Mouse (Mus musculus): Measurements from ENCODE around the gene Spata9. TPM values are rescaled to one million over a fixed set of nuclear protein-coding genes. Genes with fewer than 3 reads are reported as not detected.

Spata9 gene
- polyA plus RNA-seq, 1 experiment from 2014 or later: 0.55 TPM

- Histone ChIP-seq H3K9me3 (ENCODE audit: control insufficient read depth, low read depth, low read length) (no peaks in the 10 kb centered on the region), H3K9ac (replicated peaks; ENCODE audit: low read depth, low read length) (no peak overlapping the region), H3K4me1 (ENCODE audit: control insufficient read depth, insufficient read depth, low read length) (peaks cover 17% of the 10 kb centered on the region), H3K27me3 (ENCODE audit: control insufficient read depth, insufficient read depth, low read length) (no peaks in the 10 kb centered on the region), H3K4me3 (ENCODE audit: low read depth, low read length) (no peak overlapping the region), H3K4me2 (replicated peaks; ENCODE audit: low read depth, low read length) (peak overlapping the region; percentile 40), H3K36me3 (ENCODE audit: control insufficient read depth, insufficient read depth, low read length) (peaks cover 10% of the 10 kb centered on the region), H3K27ac (ENCODE audit: low read length) (no peak overlapping the region)
- 68% methylated on average over 2 of the region's 2 CpGs for WGBS
- ATAC-seq (ENCODE audit: insufficient number of reproducible peaks, insufficient read depth, low FRiP score, low read depth): no peak
Measured at GRCm38 (mm10) chr13:75940791-75941517, 26.0 kb upstream of the Spata9 start.

GRCm38 (mm10) chr13:75941518-75942295, 25.2 kb upstream of the Spata9 start:
- peak overlapping the region; percentile 40 for H3K4me2 ChIP-seq (replicated peaks; ENCODE audit: low read depth, low read length)
- no peak overlapping the region for H3K9ac ChIP-seq (replicated peaks; ENCODE audit: low read depth, low read length)
- 83% methylated on average over 5 of the region's 5 CpGs for WGBS
- H3K4me3 ChIP-seq (ENCODE audit: low read depth, low read length): no peak overlapping the region
- no peaks in the 10 kb centered on the region for H3K27me3 ChIP-seq (ENCODE audit: control insufficient read depth, insufficient read depth, low read length)
- H3K27ac ChIP-seq (ENCODE audit: low read length): no peak overlapping the region
- H3K4me1 ChIP-seq (ENCODE audit: control insufficient read depth, insufficient read depth, low read length): peaks cover 17% of the 10 kb centered on the region
- H3K36me3 ChIP-seq (ENCODE audit: control insufficient read depth, insufficient read depth, low read length): peaks cover 10% of the 10 kb centered on the region
- ATAC-seq (ENCODE audit: insufficient number of reproducible peaks, insufficient read depth, low FRiP score, low read depth): no peak
- H3K9me3 ChIP-seq (ENCODE audit: control insufficient read depth, low read depth, low read length): no peaks in the 10 kb centered on the region

- H3K4me3 ChIP-seq (ENCODE audit: low read depth, low read length): peak overlapping the region; percentile 94
- H3K4me1 ChIP-seq (ENCODE audit: control insufficient read depth, insufficient read depth, low read length): peaks cover 17% of the 10 kb centered on the region
- WGBS: under 1% methylated on average over 6 of the region's 6 CpGs
- no peaks in the 10 kb centered on the region for H3K9me3 ChIP-seq (ENCODE audit: control insufficient read depth, low read depth, low read length)
- H3K27me3 ChIP-seq (ENCODE audit: control insufficient read depth, insufficient read depth, low read length): no peaks in the 10 kb centered on the region
- no peak for ATAC-seq (ENCODE audit: insufficient number of reproducible peaks, insufficient read depth, low FRiP score, low read depth)
- peak overlapping the region; percentile 98 for H3K9ac ChIP-seq (replicated peaks; ENCODE audit: low read depth, low read length)
- H3K27ac ChIP-seq (ENCODE audit: low read length): peak overlapping the region; percentile 98
- H3K36me3 ChIP-seq (ENCODE audit: control insufficient read depth, insufficient read depth, low read length): peaks cover 8% of the 10 kb centered on the region
- H3K4me2 ChIP-seq (replicated peaks; ENCODE audit: low read depth, low read length): peak overlapping the region; percentile 72
Measured at GRCm38 (mm10) chr13:75942731-75943130, 24.2 kb upstream of the Spata9 start.

- Histone ChIP-seq H3K4me2 (replicated peaks; ENCODE audit: low read depth, low read length) (peak within 1 kb of the TSS; percentile 72), H3K9ac (replicated peaks; ENCODE audit: low read depth, low read length) (peak within 1 kb of the TSS; percentile 98), H3K4me1 (ENCODE audit: control insufficient read depth, insufficient read depth, low read length) (peaks cover 17% of the 10 kb centered on the region), H3K27ac (ENCODE audit: low read length) (peak within 1 kb of the TSS; percentile 98), H3K27me3 (ENCODE audit: control insufficient read depth, insufficient read depth, low read length) (no peaks in the 10 kb centered on the region), H3K36me3 (ENCODE audit: control insufficient read depth, insufficient read depth, low read length) (peaks cover under 1% of the 10 kb centered on the region; the same call in 1 of the 2 replicates), H3K9me3 (ENCODE audit: control insufficient read depth, low read depth, low read length) (no peaks in the 10 kb centered on the region), H3K4me3 (ENCODE audit: low read depth, low read length) (peak within 1 kb of the TSS; percentile 94)
- under 1% methylated on average over 101 of the region's 110 CpGs for WGBS
- peak; percentile 89 for ATAC-seq (ENCODE audit: insufficient number of reproducible peaks, insufficient read depth, low FRiP score, low read depth)
Measured at GRCm38 (mm10) chr13:75943189-75944043, 23.5 kb upstream of the Spata9 start, which contains the start of gene Rhobtb3. Rhobtb3 (minus strand) TSS chr13:75943925.

- peak overlapping the region; percentile 98 for H3K9ac ChIP-seq (replicated peaks; ENCODE audit: low read depth, low read length)
- ATAC-seq (ENCODE audit: insufficient number of reproducible peaks, insufficient read depth, low FRiP score, low read depth): 0 out of 2 replicates have a peak, but pooled peaks have one; percentile 24
- WGBS: 2% methylated on average over 7 of the region's 7 CpGs
- peak overlapping the region; percentile 98 for H3K27ac ChIP-seq (ENCODE audit: low read length)
- no peaks in the 10 kb centered on the region for H3K9me3 ChIP-seq (ENCODE audit: control insufficient read depth, low read depth, low read length)
- H3K36me3 ChIP-seq (ENCODE audit: control insufficient read depth, insufficient read depth, low read length): no peaks in the 10 kb centered on the region; the same call in 1 of the 2 replicates
- H3K4me3 ChIP-seq (ENCODE audit: low read depth, low read length): peak overlapping the region; percentile 94
- no peaks in the 10 kb centered on the region for H3K27me3 ChIP-seq (ENCODE audit: control insufficient read depth, insufficient read depth, low read length)
- peaks cover 17% of the 10 kb centered on the region for H3K4me1 ChIP-seq (ENCODE audit: control insufficient read depth, insufficient read depth, low read length)
- peak overlapping the region; percentile 72 for H3K4me2 ChIP-seq (replicated peaks; ENCODE audit: low read depth, low read length)
Measured at GRCm38 (mm10) chr13:75944044-75944820, 22.7 kb upstream of the Spata9 start.

GRCm38 (mm10) chr13:75950295-75950694, 16.7 kb upstream of the Spata9 start:
- Histone ChIP-seq H3K36me3 (ENCODE audit: control insufficient read depth, insufficient read depth, low read length) (no peaks in the 10 kb centered on the region), H3K4me2 (replicated peaks; ENCODE audit: low read depth, low read length) (no peak overlapping the region), H3K4me3 (ENCODE audit: low read depth, low read length) (no peak overlapping the region), H3K27me3 (ENCODE audit: control insufficient read depth, insufficient read depth, low read length) (no peaks in the 10 kb centered on the region), H3K9me3 (ENCODE audit: control insufficient read depth, low read depth, low read length) (no peaks in the 10 kb centered on the region), H3K4me1 (ENCODE audit: control insufficient read depth, insufficient read depth, low read length) (no peaks in the 10 kb centered on the region), H3K9ac (replicated peaks; ENCODE audit: low read depth, low read length) (no peak overlapping the region), H3K27ac (ENCODE audit: low read length) (no peak overlapping the region)
- ATAC-seq (ENCODE audit: insufficient number of reproducible peaks, insufficient read depth, low FRiP score, low read depth): peak; percentile 58; the same call in 1 of the 2 replicates
- WGBS: 31% methylated on average over 1 of the region's 1 CpGs

- H3K36me3 ChIP-seq (ENCODE audit: control insufficient read depth, insufficient read depth, low read length): no peaks in the 10 kb centered on the region
- H3K27me3 ChIP-seq (ENCODE audit: control insufficient read depth, insufficient read depth, low read length): no peaks in the 10 kb centered on the region
- no peak overlapping the region for H3K4me3 ChIP-seq (ENCODE audit: low read depth, low read length)
- no peaks in the 10 kb centered on the region for H3K9me3 ChIP-seq (ENCODE audit: control insufficient read depth, low read depth, low read length)
- no peak overlapping the region for H3K27ac ChIP-seq (ENCODE audit: low read length)
- no peak overlapping the region for H3K9ac ChIP-seq (replicated peaks; ENCODE audit: low read depth, low read length)
- no peak for ATAC-seq (ENCODE audit: insufficient number of reproducible peaks, insufficient read depth, low FRiP score, low read depth)
- no peak overlapping the region for H3K4me2 ChIP-seq (replicated peaks; ENCODE audit: low read depth, low read length)
- H3K4me1 ChIP-seq (ENCODE audit: control insufficient read depth, insufficient read depth, low read length): no peaks in the 10 kb centered on the region
Measured at GRCm38 (mm10) chr13:75955357-75955992, 11.5 kb upstream of the Spata9 start.

Data from stomach, embryonic 14.5 days (tissue).